Mouse (Mus musculus): ENCODE results near the gene Ttc23l. TPM values are rescaled to one million over a fixed set of nuclear protein-coding genes. Genes with fewer than 3 reads are reported as not detected.

Ttc23l gene
- not detected in 2 replicates for polyA plus RNA-seq (2012)

GRCm38 (mm10) chr15:10558465-10558864, at the start of gene Ttc23l:
Ttc23l (minus strand) TSS chr15:10558668.
- Histone ChIP-seq H3K9me3 (ENCODE audit: control insufficient read depth, low read length) (no peaks in the 10 kb centered on the region; the same call in 1 of the 2 replicates), H3K27me3 (ENCODE audit: control insufficient read depth) (no peaks in the 10 kb centered on the region), H3K4me1 (ENCODE audit: control insufficient read depth) (no peaks in the 10 kb centered on the region), H3K4me3 (replicated peaks) (no peak within 1 kb of the TSS), H3K36me3 (ENCODE audit: control insufficient read depth) (no peaks in the 10 kb centered on the region)
- no peak for TF ChIP-seq TAL1 (IDR thresholded peaks at IDR 0.05; ENCODE audit: low read length)
- TF ChIP-seq GATA1 (IDR thresholded peaks at IDR 0.05; ENCODE audit: low read length), result no peak

GRCm38 (mm10) chr15:10599413-10599812, 40.9 kb upstream of the Ttc23l start:
- Histone ChIP-seq H3K4me1 (ENCODE audit: control insufficient read depth) (no peaks in the 10 kb centered on the region), H3K36me3 (ENCODE audit: control insufficient read depth) (no peaks in the 10 kb centered on the region), H3K4me3 (replicated peaks) (no peak overlapping the region), H3K27me3 (ENCODE audit: control insufficient read depth) (no peaks in the 10 kb centered on the region), H3K9me3 (ENCODE audit: control insufficient read depth, low read length) (no peaks in the 10 kb centered on the region)
- TF ChIP-seq GATA1 (IDR thresholded peaks at IDR 0.05; ENCODE audit: low read length), result no peak
- TF ChIP-seq TAL1 (IDR thresholded peaks at IDR 0.05; ENCODE audit: low read length), result no peak

GRCm38 (mm10) chr15:10598259-10599225, 40.1 kb upstream of the Ttc23l start:
- H3K4me3 ChIP-seq (replicated peaks), result no peak overlapping the region
- no peak for TF ChIP-seq GATA1 (IDR thresholded peaks at IDR 0.05; ENCODE audit: low read length)
- no peak for TF ChIP-seq TAL1 (IDR thresholded peaks at IDR 0.05; ENCODE audit: low read length)
- no peaks in the 10 kb centered on the region for H3K36me3 ChIP-seq (ENCODE audit: control insufficient read depth)
- H3K4me1 ChIP-seq (ENCODE audit: control insufficient read depth), result no peaks in the 10 kb centered on the region
- no peaks in the 10 kb centered on the region for H3K9me3 ChIP-seq (ENCODE audit: control insufficient read depth, low read length)
- no peaks in the 10 kb centered on the region for H3K27me3 ChIP-seq (ENCODE audit: control insufficient read depth)

- H3K4me1 ChIP-seq (ENCODE audit: control insufficient read depth), result no peaks in the 10 kb centered on the region
- TF ChIP-seq TAL1 (IDR thresholded peaks at IDR 0.05; ENCODE audit: low read length), result no peak
- no peak for TF ChIP-seq GATA1 (IDR thresholded peaks at IDR 0.05; ENCODE audit: low read length)
- H3K27me3 ChIP-seq (ENCODE audit: control insufficient read depth), result no peaks in the 10 kb centered on the region
- H3K9me3 ChIP-seq (ENCODE audit: control insufficient read depth, low read length), result no peaks in the 10 kb centered on the region
- no peak overlapping the region for H3K4me3 ChIP-seq (replicated peaks)
- H3K36me3 ChIP-seq (ENCODE audit: control insufficient read depth), result no peaks in the 10 kb centered on the region
These were observed 38.4 kb upstream of the Ttc23l start for GRCm38 (mm10) chr15:10596871-10597270.

GRCm38 (mm10) chr15:10595408-10595807, 36.9 kb upstream of the Ttc23l start:
- TF ChIP-seq GATA1 (IDR thresholded peaks at IDR 0.05; ENCODE audit: low read length) (no peak), TAL1 (IDR thresholded peaks at IDR 0.05; ENCODE audit: low read length) (no peak)
- Histone ChIP-seq H3K27me3 (ENCODE audit: control insufficient read depth) (no peaks in the 10 kb centered on the region), H3K9me3 (ENCODE audit: control insufficient read depth, low read length) (no peaks in the 10 kb centered on the region), H3K4me1 (ENCODE audit: control insufficient read depth) (no peaks in the 10 kb centered on the region), H3K4me3 (replicated peaks) (no peak overlapping the region), H3K36me3 (ENCODE audit: control insufficient read depth) (no peaks in the 10 kb centered on the region)

- no peaks in the 10 kb centered on the region for H3K36me3 ChIP-seq (ENCODE audit: control insufficient read depth)
- H3K4me1 ChIP-seq (ENCODE audit: control insufficient read depth), result no peaks in the 10 kb centered on the region
- TF ChIP-seq TAL1 (IDR thresholded peaks at IDR 0.05; ENCODE audit: low read length) (no peak), GATA1 (IDR thresholded peaks at IDR 0.05; ENCODE audit: low read length) (no peak)
- H3K27me3 ChIP-seq (ENCODE audit: control insufficient read depth), result no peaks in the 10 kb centered on the region
- H3K9me3 ChIP-seq (ENCODE audit: control insufficient read depth, low read length), result no peaks in the 10 kb centered on the region
- no peak overlapping the region for H3K4me3 ChIP-seq (replicated peaks)
These were observed 36.4 kb upstream of the Ttc23l start for GRCm38 (mm10) chr15:10594910-10595309.

GRCm38 (mm10) chr15:10593094-10593493, 34.6 kb upstream of the Ttc23l start:
- Histone ChIP-seq H3K9me3 (ENCODE audit: control insufficient read depth, low read length) (no peaks in the 10 kb centered on the region), H3K4me1 (ENCODE audit: control insufficient read depth) (no peaks in the 10 kb centered on the region)
- no peak for TF ChIP-seq TAL1 (IDR thresholded peaks at IDR 0.05; ENCODE audit: low read length)
- no peak for TF ChIP-seq GATA1 (IDR thresholded peaks at IDR 0.05; ENCODE audit: low read length)

GRCm38 (mm10) chr15:10586565-10586964, 28.1 kb upstream of the Ttc23l start:
- H3K36me3 ChIP-seq (ENCODE audit: control insufficient read depth), result no peaks in the 10 kb centered on the region; the same call in 1 of the 2 replicates
- H3K4me1 ChIP-seq (ENCODE audit: control insufficient read depth), result no peaks in the 10 kb centered on the region
- H3K4me3 ChIP-seq (replicated peaks), result no peak overlapping the region
- TF ChIP-seq TAL1 (IDR thresholded peaks at IDR 0.05; ENCODE audit: low read length) (no peak), GATA1 (IDR thresholded peaks at IDR 0.05; ENCODE audit: low read length) (no peak)
- no peaks in the 10 kb centered on the region for H3K27me3 ChIP-seq (ENCODE audit: control insufficient read depth)
- H3K9me3 ChIP-seq (ENCODE audit: control insufficient read depth, low read length), result no peaks in the 10 kb centered on the region

More at GRCm38 (mm10) chr15:10593094-10593493, 34.6 kb upstream of the Ttc23l start:
- Histone ChIP-seq H3K4me3 (replicated peaks) (no peak overlapping the region), H3K27me3 (ENCODE audit: control insufficient read depth) (no peaks in the 10 kb centered on the region), H3K36me3 (ENCODE audit: control insufficient read depth) (no peaks in the 10 kb centered on the region; the same call in 1 of the 2 replicates)

GRCm38 (mm10) chr15:10584359-10585187, 26.1 kb upstream of the Ttc23l start:
- Histone ChIP-seq H3K36me3 (ENCODE audit: control insufficient read depth) (no peaks in the 10 kb centered on the region; the same call in 1 of the 2 replicates), H3K27me3 (ENCODE audit: control insufficient read depth) (no peaks in the 10 kb centered on the region), H3K9me3 (ENCODE audit: control insufficient read depth, low read length) (no peaks in the 10 kb centered on the region), H3K4me1 (ENCODE audit: control insufficient read depth) (no peaks in the 10 kb centered on the region), H3K4me3 (replicated peaks) (no peak overlapping the region)
- no peak for TF ChIP-seq TAL1 (IDR thresholded peaks at IDR 0.05; ENCODE audit: low read length)
- no peak for TF ChIP-seq GATA1 (IDR thresholded peaks at IDR 0.05; ENCODE audit: low read length)

Measured in erythroblast, embryonic 14.5 days (primary cell).